Mouse (Mus musculus): ENCODE results near the gene Serp1. TPM values are rescaled to one million over a fixed set of nuclear protein-coding genes. Genes with fewer than 3 reads are reported as not detected.

Gene Serp1
- 78.7 and 86.1 TPM in 2 replicates for total RNA-seq (2017)

DNA sequence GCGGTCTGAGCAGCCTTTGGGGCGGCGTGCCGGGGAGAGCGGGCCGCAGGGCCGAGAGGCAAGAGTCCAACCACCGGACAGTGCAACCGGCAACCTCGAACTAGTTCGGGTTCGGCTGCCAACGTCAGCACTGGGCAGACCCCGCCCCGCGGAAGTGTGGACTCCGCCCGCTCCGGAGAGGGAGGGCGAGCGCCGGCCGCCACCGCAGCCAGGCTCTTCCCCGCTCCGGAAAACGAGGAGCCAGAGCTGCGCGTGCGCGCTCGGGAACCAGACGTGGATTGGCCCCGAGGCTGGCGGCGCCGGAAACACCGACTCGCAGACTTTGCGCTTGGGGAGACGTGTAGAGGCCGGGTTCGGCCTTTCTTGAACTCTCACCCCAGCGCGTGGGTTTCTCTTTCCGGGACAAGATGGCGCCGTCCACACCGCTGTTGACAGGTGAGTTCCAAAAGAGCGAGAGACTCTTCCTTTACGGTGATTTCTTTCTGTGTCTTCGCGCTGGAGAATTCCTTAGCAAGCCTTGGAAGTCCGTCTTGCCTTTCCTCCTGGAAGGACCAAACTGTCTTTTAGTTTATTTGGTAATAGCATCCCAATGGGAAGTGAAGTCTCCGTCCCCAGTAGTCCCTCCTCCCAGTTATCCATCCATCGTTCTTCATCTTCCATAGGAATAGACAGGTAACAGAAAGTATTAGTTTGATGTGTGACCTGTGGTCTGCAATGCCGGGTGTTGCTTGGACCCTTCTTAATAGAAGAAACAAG is at the start of gene Serp1, which contains the start of gene Eif2a:
Gene Serp1 (minus strand): TSS at position 241 of the 756 bp plus-strand sequence.
Gene Eif2a (plus strand): TSS at position 170 of the 756 bp plus-strand sequence.
- peak; percentile 97 to 98 for ATAC-seq (replicated peaks in 1 of 2; ENCODE audit: insufficient read depth in 1 of 2, low FRiP score in 2 of 2, low TSS enrichment in 1 of 2, low read depth in 1 of 2, poor library complexity in 2 of 2, severe bottlenecking in 2 of 2)

DNA sequence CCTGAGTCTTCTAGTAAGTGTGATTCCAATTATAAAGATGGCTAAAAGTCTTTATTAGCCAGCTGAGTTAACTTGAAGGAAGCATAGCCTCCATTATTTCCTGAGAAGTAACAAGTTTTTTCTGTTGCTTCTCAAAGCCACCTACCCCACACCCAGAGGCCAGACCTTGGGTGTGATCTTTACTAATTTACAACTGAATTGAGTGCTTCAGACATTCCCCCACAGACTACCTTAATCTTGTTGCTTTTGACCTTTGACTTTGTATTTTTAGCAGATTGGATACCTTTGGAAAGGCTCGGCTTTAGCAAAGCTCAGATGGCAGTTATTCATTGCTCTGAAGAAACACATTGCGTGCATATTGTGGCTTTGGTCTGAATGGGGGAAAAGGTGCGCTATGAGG is 45.1 kb upstream of the Serp1 start:
- no peak for ATAC-seq (replicated peaks in 1 of 2; ENCODE audit: insufficient read depth in 1 of 2, low FRiP score in 2 of 2, low TSS enrichment in 1 of 2, low read depth in 1 of 2, poor library complexity in 2 of 2, severe bottlenecking in 2 of 2)

GRCm38 (mm10) chr3:58561437-58561836 is 35.7 kb upstream of the Serp1 start:
- ATAC-seq (replicated peaks in 1 of 2; ENCODE audit: insufficient read depth in 1 of 2, low FRiP score in 2 of 2, low TSS enrichment in 1 of 2, low read depth in 1 of 2, poor library complexity in 2 of 2, severe bottlenecking in 2 of 2), result no peak

GRCm38 (mm10) chr3:58559887-58560286 is 34.2 kb upstream of the Serp1 start:
- peak in 1 of 2 experiments; percentile 42; a peak in 2 of 4 replicates for ATAC-seq (replicated peaks in 1 of 2; ENCODE audit: insufficient read depth in 1 of 2, low FRiP score in 2 of 2, low TSS enrichment in 1 of 2, low read depth in 1 of 2, poor library complexity in 2 of 2, severe bottlenecking in 2 of 2)

GRCm38 (mm10) chr3:58556649-58557048 is 31.0 kb upstream of the Serp1 start:
- ATAC-seq (replicated peaks in 1 of 2; ENCODE audit: insufficient read depth in 1 of 2, low FRiP score in 2 of 2, low TSS enrichment in 1 of 2, low read depth in 1 of 2, poor library complexity in 2 of 2, severe bottlenecking in 2 of 2), result peak; percentile 56 to 72

DNA sequence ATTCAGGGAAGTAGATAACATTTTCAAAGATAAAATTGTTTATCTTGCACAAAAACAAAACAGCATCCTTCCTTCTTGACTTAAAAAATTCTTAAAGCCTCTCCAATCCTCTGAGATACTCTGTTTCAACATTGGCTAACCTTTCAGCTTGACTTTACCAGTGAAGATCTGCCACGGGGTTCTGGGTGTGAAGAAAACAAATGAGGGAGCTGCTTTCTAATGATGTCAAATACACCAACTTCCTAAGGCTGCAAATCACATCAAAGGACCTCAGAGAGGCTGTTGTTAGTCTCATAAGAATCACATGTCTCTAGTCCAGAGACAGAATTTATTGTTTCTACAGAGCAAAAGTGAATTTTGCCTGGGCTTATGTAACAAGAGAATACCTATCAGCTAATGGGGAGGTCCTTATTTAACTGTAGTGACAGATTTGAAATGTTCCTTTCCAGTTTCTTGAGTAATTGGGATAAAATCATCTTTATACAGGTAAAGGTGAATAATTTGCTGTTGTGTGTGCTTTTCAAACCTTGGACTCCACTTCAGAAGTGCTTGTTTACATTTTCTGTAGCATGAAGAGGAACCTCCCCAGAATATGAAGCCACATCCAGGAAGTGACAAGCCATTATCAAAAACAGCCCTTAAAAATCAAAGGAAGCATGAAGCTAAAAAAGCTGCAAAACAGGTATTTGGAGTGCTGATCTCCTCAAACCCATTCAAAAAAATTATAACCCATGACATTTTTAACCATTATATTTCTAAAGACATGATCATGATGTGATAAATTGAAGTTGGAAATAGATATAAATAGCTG is 26.5 kb upstream of the Serp1 start:
- no peak for ATAC-seq (replicated peaks in 1 of 2; ENCODE audit: insufficient read depth in 1 of 2, low FRiP score in 2 of 2, low TSS enrichment in 1 of 2, low read depth in 1 of 2, poor library complexity in 2 of 2, severe bottlenecking in 2 of 2)

GRCm38 (mm10) chr3:58536573-58536972 is 10.9 kb upstream of the Serp1 start:
- no peak for ATAC-seq (replicated peaks in 1 of 2; ENCODE audit: insufficient read depth in 1 of 2, low FRiP score in 2 of 2, low TSS enrichment in 1 of 2, low read depth in 1 of 2, poor library complexity in 2 of 2, severe bottlenecking in 2 of 2)

GRCm38 (mm10) chr3:58526408-58526737 is 681 bp upstream of the Serp1 start:
- no peak for ATAC-seq (replicated peaks in 1 of 2; ENCODE audit: insufficient read depth in 1 of 2, low FRiP score in 2 of 2, low TSS enrichment in 1 of 2, low read depth in 1 of 2, poor library complexity in 2 of 2, severe bottlenecking in 2 of 2)

- peak in 1 of 2 experiments; percentile 1; a peak in 1 of 4 replicates for ATAC-seq (replicated peaks in 1 of 2; ENCODE audit: insufficient read depth in 1 of 2, low FRiP score in 2 of 2, low TSS enrichment in 1 of 2, low read depth in 1 of 2, poor library complexity in 2 of 2, severe bottlenecking in 2 of 2)
Observed at GRCm38 (mm10) chr3:58525166-58525565, 526 bp downstream of the Serp1 start.

GRCm38 (mm10) chr3:58524246-58524645 is 1.4 kb downstream of the Serp1 start:
- no peak for ATAC-seq (replicated peaks in 1 of 2; ENCODE audit: insufficient read depth in 1 of 2, low FRiP score in 2 of 2, low TSS enrichment in 1 of 2, low read depth in 1 of 2, poor library complexity in 2 of 2, severe bottlenecking in 2 of 2)

GRCm38 (mm10) chr3:58523386-58523785 is 2.3 kb downstream of the Serp1 start:
- ATAC-seq (replicated peaks in 1 of 2; ENCODE audit: insufficient read depth in 1 of 2, low FRiP score in 2 of 2, low TSS enrichment in 1 of 2, low read depth in 1 of 2, poor library complexity in 2 of 2, severe bottlenecking in 2 of 2), result no peak

DNA sequence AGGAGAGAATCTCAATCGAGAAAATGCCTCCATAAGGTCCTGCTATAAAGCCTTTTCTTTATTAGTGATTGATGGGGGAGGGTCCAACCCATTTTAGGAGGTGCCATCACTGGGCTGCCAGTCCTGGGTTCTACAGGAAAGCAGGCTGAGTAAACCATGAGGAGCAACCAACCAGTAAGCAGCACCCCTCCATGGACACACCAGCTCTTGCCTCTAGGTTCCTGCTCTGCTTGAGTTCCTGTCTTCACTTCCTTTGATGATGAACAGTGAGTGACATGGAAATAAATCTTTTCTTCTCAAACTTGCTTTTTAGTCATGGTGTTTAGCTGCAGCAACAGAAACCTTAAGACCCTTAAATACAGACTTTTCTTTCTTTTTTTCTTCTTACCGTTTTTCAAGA is 4.3 kb downstream of the Serp1 start:
- ATAC-seq (replicated peaks in 1 of 2; ENCODE audit: insufficient read depth in 1 of 2, low FRiP score in 2 of 2, low TSS enrichment in 1 of 2, low read depth in 1 of 2, poor library complexity in 2 of 2, severe bottlenecking in 2 of 2), result no peak

DNA sequence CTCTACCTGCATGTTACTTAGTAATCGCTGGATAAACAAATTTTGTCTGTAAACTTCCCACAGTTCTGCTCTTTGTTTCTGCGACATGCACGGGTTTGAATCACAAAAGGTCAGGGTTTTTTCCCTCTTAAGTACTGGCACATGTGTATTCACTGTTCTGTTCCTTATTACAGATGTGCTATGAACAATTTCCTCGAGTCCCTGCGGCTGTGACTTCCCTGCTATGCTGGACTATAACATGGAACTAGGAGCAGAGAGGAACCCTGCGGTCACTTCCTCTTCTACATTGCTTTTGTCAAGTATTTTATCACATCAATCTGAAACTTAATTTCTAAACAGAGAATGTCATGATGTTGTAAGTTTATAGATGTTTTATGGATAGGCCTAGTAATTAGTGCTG is 5.4 kb downstream of the Serp1 start:
- ATAC-seq (replicated peaks in 1 of 2; ENCODE audit: insufficient read depth in 1 of 2, low FRiP score in 2 of 2, low TSS enrichment in 1 of 2, low read depth in 1 of 2, poor library complexity in 2 of 2, severe bottlenecking in 2 of 2), result peak in 1 of 2 experiments; percentile 19; a peak in 1 of 4 replicates

- no peak for ATAC-seq (replicated peaks in 1 of 2; ENCODE audit: insufficient read depth in 1 of 2, low FRiP score in 2 of 2, low TSS enrichment in 1 of 2, low read depth in 1 of 2, poor library complexity in 2 of 2, severe bottlenecking in 2 of 2)
Observed at GRCm38 (mm10) chr3:58519536-58519935, 6.2 kb downstream of the Serp1 start.

DNA sequence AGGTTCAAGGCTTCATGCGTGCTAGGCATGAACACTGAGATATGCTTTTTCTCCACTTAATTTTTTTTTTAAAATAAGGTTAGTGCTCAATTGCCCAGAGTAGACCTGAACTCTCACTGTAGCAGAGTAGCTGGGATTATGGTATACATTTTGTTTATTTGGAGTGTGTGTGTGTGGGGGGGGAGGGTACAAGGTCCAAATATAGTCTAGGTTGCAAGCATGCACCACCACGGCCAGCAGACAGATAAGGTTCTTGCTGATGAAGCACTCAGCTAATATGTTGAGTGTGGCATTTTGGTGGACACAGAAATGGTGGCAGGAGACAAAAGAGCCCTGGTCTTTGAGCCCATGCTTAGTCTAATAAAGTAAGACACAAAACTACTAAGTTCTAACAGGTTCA is 6.7 kb downstream of the Serp1 start:
- no peak for ATAC-seq (replicated peaks in 1 of 2; ENCODE audit: insufficient read depth in 1 of 2, low FRiP score in 2 of 2, low TSS enrichment in 1 of 2, low read depth in 1 of 2, poor library complexity in 2 of 2, severe bottlenecking in 2 of 2)

DNA sequence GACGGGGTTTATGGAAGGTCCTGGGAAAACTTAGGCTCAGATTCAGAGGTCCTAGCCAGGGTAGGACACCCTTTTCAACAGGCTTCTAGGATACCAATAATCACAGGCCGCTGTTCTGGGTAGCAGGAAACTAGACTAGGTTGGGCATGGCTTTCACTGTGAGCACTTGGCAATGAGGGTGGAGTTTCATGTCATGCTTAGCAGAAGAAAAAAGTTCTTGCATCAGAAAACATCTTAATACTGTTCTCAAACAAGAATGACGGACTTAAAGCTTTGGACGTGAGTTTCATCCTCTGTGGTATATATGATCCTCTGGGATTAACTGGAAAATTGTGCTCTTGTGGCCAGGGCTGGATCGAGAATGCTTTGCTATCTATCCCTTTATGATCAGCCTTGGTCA is 7.9 kb downstream of the Serp1 start:
- no peak for ATAC-seq (replicated peaks in 1 of 2; ENCODE audit: insufficient read depth in 1 of 2, low FRiP score in 2 of 2, low TSS enrichment in 1 of 2, low read depth in 1 of 2, poor library complexity in 2 of 2, severe bottlenecking in 2 of 2)

DNA sequence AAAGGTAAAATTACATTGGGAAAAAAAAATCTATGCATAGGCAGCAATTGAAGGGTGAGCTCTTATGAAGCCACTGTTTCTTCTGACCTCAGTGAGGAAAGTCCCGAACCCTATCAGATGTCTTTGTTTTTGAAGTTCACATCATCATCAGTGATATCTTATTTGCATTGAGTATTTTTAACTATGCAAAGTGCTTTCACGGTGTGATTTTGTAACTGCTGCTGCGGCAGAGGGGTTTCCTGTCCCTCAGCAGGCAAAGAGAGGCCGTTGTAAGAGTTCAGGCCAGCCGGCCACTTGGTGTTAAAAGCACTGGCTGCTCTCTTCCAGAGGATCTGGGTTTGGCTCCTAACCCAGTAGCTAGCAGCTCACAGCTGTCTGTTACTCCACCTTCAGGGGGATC is 8.4 kb downstream of the Serp1 start:
- ATAC-seq (replicated peaks in 1 of 2; ENCODE audit: insufficient read depth in 1 of 2, low FRiP score in 2 of 2, low TSS enrichment in 1 of 2, low read depth in 1 of 2, poor library complexity in 2 of 2, severe bottlenecking in 2 of 2), result peak in 1 of 2 experiments; percentile 38; a peak in 2 of 4 replicates

DNA sequence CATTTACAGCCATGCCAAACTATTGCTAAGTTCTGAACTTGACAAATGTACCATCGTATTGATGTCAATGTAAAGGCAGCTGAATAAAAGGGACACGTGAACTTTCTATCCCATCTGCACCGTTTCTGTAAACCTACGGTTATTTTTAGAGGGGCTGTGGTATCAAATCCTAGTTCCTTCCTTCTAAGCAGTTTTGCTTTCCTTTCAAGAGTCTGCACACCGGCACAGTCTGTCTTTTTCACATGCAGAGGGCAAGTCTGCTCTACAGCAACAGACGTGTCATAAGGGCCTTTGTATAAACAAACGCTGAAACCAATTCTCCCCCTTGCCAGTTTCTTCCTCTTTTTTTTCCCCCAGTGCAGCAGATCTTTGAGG is 9.1 kb downstream of the Serp1 start:
- ATAC-seq (replicated peaks in 1 of 2; ENCODE audit: insufficient read depth in 1 of 2, low FRiP score in 2 of 2, low TSS enrichment in 1 of 2, low read depth in 1 of 2, poor library complexity in 2 of 2, severe bottlenecking in 2 of 2), result peak; percentile 93 to 96

Measured in hematopoietic stem cell, adult 5-6 weeks (primary cell).